Mouse (Mus musculus) hematopoietic stem cell, adult 5-6 weeks (primary cell): Measurements from ENCODE around the gene Anxa5. TPM values are rescaled to one million over a fixed set of nuclear protein-coding genes. Genes with fewer than 3 reads are reported as not detected.

Experiments used
- ATAC-seq, 2 experiments: fragments of 125-278 bp in 1 of 2; replicated peaks in 1 of 2; 2 replicates each; pipeline ENCODE4 v1.8.0; 2016 to 2017; ENCODE audit warnings: inconsistent platforms in 2 of 2, mild to moderate bottlenecking in 2 of 2, moderate number of reproducible peaks in 2 of 2, low read depth in 1 of 2, moderate TSS enrichment in 1 of 2; ENCODE audit not compliant: low FRiP score in 2 of 2, poor library complexity in 2 of 2, severe bottlenecking in 2 of 2, insufficient read depth in 1 of 2, low TSS enrichment in 1 of 2
- total RNA-seq: library from RNA; stranded (forward); fragments of 172-1452, 232-1000 nt; gene quantifications from 2 replicates; pipeline ENCODE4 v1.2.3, GENCODE M21; 2017

Anxa5 gene
- total RNA-seq, 1 experiment from 2014 or later: 107 TPM

DNA sequence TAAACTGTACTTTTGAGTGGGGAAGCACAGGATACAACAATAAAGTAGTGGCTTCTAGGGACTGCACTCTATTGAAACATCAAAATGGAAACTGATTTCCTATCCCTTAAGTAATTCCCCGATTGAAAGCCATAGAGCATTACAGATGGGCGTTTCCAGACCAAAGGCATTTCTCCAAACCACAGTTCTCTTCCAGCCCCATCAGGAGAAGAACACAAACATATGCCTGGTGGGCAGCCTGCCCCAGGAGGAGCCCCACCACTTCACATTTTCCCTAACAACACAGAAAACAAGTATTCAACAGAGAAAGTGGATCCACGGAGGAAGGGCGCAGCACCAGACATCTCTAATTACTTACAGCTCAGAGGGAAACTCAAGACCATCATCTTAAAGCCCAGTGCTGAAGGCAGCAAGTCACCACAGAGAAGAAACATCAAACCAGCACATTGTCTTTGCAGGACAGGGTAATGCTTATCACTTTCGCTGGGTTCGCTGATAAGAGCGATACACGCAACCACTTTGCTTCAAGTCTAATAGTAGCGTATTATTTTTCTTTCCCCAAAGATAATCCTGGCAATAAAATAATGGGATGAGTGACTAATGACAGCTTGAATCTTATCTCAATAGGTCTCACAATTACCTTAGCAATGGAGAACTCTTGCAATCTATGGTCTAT, 17.2 kb upstream of the Anxa5 start:
- ATAC-seq: no peak

DNA sequence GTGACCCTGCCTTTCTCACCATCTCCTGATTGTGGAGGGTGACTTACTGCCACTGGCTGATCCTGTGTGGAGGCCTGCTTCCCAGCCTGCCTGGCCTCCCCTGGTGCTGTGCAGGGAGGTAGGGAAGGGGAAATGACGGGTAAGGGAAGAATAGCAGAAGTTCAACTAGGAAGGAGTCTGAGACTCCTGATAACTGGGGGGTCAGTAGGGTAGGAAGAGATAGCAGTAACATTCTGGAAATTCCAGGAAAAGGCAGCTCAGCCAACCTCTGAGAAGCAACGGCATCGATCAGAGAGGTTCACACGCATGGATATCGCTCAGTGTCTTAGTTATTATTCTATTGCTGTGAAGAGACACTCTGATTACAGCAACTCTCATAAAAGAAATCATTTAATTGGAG, 15.8 kb upstream of the Anxa5 start:
- ATAC-seq: no peak

- ATAC-seq: no peak
Measured at GRCm38 (mm10) chr3:36489590-36489910, 13.9 kb upstream of the Anxa5 start.

DNA sequence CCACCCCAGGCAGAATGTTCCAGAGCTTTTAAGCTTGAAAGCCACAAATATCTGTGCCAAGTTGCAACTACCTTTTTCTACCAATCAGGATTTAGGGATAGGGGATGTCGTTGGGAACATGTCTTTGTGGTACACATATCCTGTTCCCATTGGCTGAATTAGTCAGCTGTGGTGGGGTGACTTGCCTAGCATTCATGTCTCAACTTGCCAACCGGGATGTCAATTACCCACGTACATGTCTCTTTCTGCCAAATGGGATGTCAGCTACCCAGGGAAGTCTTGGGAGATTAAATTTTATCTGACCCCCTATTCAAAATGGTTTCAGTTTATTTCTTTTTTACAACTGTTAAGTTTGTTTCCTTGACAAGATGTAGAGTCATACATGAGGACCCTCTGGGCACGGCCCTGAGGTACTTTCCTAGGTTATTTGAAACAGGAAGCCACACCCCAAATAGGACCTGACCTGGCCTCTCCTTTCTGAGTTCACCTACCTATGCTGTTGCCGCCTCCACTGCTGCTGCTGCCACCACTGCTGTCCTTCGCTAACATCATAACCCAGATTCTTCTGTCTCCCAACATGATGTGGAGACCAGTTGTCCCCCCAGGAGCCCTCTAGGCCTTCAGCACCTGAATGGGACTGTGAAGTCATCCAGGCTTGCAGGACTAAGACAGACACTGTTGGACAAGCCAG, 13.3 kb upstream of the Anxa5 start:
- no peak for ATAC-seq

DNA sequence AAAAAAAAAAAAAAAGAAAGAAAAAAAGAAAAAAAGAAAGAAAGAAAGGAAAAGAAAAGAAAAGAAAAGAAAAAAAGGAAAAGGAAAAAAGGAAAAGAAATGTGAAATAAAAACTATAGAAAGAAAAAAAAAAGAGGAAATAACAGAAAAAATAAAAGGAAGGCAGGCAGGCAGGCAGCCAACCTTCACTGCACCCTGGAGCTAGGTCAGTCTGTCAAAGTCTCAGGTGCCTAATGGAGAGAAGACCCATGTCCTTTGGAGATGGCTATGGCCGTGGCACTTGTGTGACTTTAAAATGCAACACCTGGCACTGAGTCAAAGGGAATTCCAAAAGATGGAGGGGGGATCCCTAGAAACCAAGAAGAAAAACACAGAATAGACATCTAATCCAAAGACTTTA, 12.7 kb upstream of the Anxa5 start:
- ATAC-seq: no peak

DNA sequence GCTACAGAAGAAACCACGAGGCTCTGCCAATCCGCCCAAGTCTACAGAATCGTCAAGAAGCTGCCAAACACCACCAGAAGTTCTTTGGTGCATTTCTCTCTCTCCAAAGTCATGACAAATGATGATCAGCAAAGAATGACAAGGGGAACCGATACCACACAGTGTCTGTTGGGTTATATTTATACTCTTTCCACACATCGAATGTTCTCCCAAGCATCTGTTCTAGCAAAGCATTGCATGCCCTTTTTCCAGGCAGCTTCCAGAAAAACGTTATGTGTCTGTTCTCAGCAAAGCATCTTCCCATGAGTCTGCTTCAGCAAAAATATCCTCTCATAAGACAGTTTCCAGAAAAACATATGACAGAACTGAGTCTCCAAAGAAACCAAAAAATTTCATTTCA, 11.2 kb upstream of the Anxa5 start:
- ATAC-seq: no peak

DNA sequence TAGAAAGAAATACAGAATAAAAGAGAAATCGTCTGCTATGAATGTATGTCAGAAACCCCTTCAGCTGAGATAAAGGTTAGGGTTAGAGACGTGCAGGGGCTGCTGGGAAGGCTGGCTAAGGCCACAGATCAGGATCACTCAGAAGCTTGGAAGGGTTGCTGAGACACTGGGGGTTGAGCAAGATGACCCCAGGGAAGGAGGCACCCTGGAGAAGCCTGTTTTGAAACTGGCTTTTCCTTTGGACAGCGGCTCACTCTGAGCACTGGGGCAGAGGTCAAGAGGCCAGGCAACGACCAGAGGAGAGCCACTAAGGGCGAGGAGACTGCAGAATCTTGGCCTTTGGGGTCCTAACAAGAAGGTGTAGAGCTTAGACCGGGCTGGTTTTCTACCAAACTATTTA, 10.5 kb upstream of the Anxa5 start:
- ATAC-seq: no peak

GRCm38 (mm10) chr3:36484292-36484691, 8.6 kb upstream of the Anxa5 start:
- ATAC-seq: no peak

GRCm38 (mm10) chr3:36482940-36483339, 7.2 kb upstream of the Anxa5 start:
- no peak for ATAC-seq

GRCm38 (mm10) chr3:36481776-36482193, 6.1 kb upstream of the Anxa5 start:
- no peak for ATAC-seq

DNA sequence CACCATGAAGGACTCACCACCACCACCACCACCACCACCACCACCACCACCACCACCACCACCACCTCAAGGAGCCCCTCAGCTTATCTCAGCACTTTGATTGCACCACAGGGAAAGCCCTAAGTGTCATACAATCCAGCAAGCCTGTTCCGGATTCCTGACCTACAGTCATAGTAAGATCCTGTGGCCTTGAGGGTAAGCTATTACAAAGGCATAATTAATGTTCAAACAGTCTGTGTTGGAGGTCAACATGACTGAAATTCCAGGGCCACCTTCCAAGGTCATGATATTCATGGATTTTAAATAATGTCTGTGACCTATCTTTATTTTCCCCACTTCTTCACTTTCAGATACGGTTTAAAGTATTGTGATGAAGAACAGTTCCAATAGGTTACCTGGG, 4.8 kb upstream of the Anxa5 start:
- no peak for ATAC-seq

DNA sequence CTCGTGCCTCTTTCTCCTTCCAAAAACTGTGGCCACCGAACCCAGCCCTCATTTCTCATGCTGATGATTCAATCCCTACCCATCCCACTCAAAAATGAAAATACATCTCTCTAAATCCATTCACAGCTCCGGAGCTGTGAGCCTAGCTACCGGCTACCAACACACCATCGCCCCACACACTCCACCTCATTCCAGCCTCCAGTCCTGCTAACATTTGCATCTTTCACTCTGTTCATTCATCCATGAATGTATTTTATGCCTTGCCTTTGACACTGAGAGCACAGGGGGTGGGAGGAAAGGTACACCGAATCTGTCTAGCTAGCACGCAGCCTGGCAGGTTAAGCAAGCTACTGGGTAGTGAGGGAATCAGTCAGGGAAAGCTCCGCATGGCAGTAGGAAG, 3.1 kb upstream of the Anxa5 start:
- no peak for ATAC-seq

- ATAC-seq: no peak
Measured at GRCm38 (mm10) chr3:36476261-36477155, 814 bp upstream of the Anxa5 start.

DNA sequence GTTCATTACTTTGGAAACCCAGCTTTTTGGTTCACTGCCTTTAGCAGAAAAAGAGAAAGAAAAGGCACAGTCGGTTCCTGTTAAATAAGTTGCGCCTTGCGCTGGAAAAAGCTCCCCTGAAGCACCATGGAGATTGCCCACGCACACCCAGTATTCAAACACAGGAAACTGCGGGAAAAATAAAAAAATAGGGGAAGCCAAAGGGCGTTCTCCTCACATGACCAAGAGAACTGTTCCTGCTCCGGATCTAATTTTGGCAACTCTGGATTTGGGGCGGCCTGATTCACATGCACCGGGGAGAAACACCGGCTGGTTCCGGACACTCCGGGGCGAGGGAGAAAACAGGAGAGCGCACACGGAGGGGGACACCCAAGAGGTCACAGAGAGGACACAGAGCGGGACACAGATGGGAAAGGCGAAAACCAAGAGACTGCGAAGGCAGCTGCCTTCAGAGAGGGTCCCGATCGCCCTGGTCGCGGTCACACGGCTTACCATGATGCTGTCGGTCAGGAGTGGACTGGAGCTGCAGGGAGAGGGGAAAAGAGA, 683 bp downstream of the Anxa5 start:
- ATAC-seq: peak; percentile 33 to 37

DNA sequence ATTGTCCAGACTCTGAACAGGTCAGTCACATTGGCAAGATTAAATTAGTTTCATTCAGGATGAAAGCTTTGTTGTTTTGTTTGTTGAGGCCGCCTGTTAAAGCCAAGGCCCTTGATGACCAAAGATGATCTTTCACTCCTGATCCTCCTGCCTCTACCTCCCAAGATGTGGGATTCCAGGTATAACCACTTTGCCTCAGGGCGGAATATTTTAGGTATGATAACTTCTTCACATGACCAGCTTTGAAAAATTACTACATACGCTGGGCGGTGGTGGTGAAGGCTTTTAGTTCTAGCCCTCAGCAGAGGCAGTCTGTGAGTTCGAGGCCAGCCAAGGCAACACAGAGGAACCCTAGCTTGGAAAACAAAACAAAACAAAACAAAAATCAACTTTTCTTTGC, 1.3 kb downstream of the Anxa5 start:
- ATAC-seq: no peak

DNA sequence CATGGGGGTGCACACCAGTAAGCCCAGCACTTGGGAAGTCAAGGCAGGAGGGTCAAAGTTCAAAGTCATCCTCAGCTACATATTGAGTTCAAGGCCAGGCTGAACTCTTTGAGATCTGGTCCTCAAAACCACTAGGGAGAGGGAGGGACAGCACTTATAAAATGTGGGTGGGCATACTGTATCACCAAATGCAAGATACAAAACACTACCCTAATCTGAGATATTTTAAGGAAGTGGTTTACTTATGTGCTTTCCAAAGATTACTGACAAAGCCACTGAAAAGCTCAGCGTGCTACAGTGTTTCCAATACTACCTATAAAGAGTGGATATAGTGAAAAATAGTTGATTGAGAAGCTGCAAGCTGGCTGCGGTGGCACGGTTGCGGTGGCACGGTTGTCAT, 2.5 kb downstream of the Anxa5 start:
- ATAC-seq: no peak

DNA sequence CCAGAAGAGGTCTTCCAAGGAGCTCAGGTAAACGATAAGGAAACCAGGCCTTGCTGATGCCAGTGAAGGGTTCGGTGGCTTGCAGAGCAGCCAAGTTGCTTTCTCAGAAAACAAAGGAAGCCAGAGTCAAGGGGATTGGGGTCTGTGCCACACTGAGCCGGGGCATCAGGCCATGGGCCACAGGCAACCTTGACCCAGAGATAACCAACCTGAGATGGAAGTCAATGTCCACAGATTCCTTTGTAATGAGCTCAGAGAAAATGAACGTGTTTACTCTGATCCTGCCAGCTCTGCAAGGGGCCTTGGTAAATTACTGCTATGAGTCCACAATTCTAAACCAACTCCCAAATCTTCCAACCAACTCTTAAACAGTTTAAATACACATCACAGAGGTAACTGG, 3.8 kb downstream of the Anxa5 start:
- no peak for ATAC-seq

- no peak for ATAC-seq
Measured at GRCm38 (mm10) chr3:36468871-36469270, 6.8 kb downstream of the Anxa5 start.
